Mouse (Mus musculus) testis, postnatal 14 days (tissue): ENCODE data around the gene Usp10.

ENCODE experiments used
- DNase-seq: peaks from one replicate; pipeline ENCODE4 v3.0.0; 2021; ENCODE audit warnings: low spot score

Usp10 gene

DNA sequence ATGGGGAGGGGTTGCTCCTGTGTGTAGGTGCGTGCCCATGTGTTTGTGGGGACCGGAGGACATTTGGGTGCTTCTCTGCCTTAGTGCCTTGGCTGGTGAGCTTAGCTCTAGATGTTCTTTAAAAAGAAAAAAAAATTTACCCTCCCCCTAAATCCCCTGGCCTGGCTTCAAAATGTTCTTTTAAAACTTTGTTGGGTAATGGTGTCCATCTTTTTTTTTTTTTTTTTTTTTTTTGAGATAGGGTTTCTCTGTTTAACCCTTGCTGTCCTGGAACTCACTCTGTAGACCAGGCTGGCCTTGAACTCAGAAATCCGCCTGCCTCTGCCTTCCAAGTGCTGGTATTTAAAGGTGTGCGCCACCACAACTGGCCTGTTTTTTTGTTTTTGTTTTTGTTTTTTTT, 5.1 kb downstream of the Usp10 start:
- DNase-seq, result no peak

DNA sequence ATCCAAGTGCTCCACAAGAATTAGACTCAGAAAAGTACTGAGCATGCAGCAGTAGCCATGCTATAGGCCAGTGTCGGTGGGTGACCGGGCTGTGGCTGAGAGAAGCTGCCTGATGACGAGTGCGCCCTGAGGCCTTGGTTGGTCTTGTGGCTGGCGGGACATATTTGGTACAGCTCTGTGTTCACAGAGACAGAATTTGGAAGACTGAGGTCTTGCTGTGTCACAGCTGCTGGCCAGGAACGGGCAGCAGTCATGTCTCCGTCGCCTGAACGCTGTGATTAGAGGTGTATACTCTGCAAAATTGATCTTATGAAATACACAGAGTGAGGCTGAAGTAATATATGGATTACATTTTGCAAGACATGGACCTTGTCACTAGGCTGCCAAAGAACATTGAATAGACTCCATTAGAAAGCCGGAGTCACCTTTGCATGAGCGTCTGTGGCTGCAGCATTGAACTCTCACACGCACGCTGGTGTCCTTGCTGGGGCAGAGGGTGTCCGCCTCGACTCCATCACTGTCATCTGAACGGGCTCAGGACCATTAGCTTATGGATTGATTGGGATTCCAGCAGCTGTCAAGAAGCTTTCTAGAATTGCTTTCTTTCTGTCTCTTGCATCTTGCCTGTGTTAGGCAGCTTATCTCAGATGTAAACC, 6.2 kb downstream of the Usp10 start:
- no peak for DNase-seq

DNA sequence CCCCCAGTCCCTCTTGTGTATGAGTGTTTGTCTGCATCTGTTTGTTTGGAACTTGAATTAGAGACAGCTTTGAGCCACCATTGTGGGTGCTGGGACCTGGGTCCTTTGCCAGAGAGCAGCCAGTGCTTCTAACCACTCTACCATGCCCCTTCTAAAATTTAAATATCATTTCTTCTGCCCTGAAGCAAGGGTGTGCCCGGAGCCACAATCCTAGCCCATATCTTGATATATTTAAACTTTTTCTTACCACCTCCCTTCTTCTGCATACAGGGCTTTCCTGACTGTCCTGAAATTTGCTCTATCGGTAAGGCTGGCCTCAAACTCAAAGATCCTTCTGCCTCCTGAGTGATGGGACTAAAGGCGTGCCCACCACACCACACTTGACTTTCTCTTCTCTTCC, 7.3 kb downstream of the Usp10 start:
- no peak for DNase-seq

DNA sequence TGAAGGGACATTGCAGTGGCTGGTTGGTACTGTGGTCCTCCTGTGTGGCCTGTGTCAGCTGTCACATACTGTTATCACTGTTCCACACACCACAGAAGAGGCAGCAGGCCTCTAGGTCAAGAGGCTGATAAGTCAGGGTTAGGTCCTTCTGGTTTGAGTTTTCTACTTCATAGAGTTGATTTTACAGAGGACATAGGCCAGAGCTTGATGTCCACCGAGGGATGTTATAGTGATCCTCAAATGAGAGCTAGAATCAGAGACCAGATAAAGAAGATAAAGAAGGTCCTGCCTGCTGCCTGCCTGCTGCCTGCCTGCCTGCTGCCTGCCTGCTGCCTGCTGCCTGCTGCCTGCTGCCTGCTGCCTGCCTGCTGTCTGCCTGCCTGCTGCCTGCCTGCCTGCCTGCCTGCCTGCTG, 8.0 kb downstream of the Usp10 start:
- no peak for DNase-seq

DNA sequence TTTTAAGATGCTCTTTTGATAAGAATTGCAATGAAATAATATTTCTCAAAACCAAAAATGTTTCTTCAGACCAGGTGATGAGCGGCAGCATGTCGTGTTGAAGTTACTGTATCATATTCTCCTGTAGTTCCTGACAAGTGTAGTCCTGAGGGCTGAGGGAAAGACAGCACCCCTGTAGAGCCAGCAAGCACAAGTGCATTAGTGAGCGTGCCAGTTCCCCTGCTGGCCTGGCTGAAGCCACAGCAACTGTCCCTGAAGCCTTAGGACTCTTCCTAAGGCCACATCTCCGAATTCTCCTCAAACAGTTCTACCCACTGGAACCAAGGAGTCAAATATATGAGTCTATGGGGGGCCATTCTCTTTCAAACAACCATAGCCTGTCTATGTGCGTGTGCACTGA, 13.1 kb downstream of the Usp10 start:
- DNase-seq, result no peak

DNA sequence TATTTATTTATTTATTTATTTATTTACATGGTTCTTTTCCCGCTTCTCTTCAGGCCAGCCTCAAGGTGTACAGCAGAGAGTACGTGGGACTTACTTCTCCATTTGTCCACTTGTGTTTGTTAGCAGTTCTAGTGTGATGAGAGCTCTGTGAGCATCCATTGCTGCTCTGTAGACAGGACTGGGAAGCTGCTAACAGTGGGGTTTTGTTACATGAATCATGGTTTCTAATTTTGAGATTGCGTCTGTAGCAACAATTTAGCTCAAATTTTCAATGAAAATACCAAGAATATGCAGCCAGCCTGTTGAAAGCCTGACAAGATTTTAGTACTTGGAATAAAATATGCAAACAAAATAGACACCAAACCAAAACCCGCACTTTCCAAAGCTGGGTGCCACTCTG, 15.3 kb downstream of the Usp10 start:
- DNase-seq, result no peak

DNA sequence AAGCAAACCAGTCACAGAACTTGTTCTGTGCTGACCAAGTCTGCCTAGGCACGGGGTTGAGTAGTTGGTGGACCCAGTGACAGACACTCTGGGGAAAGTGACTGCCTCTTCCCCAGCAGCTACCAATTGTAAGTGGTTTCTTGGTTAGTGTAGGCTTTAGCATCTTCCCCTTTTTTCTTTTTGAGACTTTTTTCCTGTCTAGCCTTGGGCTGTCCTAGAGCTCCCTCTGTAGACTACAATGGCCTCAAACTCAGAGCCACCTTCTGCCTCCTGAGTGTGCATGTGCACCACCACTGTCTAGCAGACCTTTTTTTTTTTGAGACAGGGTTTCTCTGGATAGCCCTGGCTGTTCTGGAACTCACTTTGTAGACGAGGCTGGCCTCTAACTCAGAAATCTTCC, 16.3 kb downstream of the Usp10 start:
- DNase-seq, result no peak

DNA sequence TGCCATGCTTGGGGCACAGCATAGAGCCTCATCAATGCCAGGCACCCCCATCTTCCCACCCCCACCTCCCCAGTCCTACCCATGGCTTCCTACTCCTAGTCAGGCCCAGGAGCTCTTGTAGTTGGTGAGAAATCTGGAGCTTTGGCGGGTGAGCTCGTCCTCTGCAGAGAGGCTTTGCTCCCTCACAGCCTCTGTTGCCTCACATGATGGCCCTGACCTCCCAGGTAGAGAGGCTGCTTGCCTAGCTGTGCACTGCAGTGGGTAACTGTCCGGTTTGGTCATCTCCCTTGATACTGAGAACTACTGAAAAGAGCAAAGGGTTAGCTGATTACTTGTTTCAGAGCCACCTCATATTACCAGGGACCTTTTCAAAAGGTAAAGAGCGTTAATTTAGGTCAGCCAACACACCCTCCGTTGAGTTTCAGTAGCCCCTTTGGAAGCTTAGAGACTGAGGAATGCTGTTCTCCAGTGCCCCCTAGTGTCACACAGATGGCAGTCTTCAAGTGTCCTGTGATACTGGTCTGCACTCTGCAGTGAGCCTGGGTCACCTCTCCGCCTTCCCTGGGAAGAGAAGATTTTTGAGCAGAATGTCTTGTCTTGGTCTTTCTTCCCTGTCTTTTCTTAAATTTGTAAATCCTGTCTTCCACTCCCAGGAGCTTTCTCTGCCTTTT, 17.4 kb downstream of the Usp10 start:
- no peak for DNase-seq

DNA sequence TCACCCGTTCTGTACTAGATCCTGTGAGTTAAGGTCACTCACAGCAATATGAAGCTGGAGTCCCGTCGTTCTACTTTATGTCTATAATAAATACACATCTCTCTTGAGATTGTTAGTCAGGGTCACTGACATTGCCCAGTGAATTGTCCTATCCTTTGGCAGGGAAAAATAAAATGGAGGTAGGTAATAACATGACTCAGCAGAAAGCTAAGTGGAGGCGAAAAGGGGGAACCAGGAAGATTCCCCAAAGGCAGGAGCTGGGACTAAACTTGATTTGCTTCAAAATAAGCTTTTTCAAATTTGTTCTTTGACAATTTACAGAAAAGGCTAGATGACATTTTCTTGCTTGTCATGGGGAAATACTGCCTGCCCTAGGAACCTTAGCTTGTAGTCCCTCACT, 21.2 kb downstream of the Usp10 start:
- no peak for DNase-seq

DNA sequence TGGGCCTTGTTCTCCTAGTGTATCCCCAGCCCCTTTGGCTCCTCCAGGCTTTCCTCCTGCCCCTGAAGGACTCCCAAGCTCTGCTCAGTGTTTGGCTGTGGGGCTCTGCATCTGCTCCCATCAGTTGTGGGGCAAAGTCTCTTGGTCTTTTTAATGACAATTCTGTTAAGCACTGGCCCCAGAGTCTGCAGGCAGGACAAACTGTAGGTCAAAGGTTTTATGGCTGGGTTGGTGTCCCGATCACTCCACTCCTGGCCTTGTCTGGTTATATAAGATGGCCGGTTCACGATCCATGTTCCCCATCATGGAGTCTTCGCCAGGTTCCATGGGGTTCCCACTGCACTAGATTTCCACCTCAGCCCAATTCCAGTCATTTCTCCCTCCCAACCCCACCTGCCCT, 23.5 kb downstream of the Usp10 start:
- no peak for DNase-seq

DNA sequence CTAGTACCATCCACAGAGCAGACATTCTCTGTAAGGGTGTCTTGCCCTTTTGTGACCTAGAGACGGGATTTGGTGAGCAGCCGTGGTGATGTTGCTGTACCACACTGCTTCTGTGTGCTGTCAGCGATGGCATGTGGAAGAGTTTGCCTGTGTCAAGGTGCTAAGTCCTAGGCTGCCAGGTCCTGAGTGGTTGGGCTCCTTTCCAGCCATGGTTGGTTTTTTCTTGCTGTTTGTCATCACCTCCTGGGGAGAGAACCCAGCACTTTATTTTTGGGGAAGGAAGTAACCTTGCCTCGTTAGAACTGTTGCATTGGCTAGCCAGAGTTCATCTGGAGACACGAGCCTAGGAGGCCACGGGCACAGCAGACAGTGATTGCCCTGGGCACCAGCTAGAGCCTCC, 25.4 kb downstream of the Usp10 start:
- DNase-seq, result no peak

DNA sequence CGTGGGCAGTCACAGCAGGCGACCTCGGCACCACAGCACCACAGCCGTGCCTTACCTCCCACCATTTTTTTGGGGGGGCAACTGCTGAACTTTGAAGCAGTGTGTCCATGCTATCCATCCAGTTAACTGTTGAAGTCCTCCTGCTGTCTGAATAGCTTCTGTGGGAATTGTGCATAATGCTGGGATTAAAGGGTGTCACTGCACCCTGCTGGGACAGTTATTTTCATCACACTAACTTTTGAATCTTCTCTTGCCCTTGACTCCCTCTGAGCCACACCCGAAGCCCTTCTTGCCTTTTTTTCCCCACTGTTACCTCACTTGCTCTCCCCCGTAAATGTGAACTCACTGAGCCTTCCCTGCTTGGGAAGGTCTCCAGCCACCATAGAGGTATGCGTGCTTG, 28.3 kb downstream of the Usp10 start:
- DNase-seq, result no peak

DNA sequence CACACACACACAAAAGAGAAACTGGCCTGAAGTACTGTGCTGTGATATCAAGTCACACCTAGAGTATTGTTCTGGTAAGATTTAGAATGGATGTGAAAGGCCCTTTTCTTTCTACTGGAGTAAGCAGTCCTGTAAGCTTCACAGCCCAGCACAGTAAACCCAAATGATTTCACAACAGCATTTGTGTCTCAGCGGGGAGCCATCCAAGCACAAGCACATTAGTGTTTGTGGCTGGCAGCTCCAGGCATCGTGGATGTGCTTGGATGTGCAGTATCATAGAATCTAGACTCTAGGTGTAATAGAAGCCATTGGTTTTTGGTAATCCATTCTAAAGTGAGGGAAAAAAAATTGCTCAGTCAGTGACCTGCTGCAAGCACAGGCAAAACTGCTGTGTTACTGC, 29.2 kb downstream of the Usp10 start:
- no peak for DNase-seq

DNA sequence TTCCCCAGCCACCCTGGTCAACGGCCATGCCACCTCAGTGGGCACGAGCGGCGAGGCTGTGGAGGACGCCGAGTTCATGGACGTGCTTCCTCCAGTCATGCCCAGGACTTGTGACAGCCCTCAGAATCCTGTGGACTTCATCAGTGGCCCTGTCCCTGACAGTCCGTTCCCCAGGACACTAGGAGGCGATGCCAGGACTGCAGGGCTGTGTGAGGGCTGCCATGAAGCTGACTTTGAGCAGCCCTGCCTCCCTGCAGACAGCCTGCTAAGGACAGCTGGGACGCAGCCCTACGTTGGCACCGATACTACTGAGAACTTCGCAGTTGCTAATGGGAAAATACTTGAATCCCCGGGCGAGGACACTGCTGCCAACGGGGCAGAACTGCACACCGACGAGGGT, 31.3 kb downstream of the Usp10 start:
- DNase-seq, result no peak

DNA sequence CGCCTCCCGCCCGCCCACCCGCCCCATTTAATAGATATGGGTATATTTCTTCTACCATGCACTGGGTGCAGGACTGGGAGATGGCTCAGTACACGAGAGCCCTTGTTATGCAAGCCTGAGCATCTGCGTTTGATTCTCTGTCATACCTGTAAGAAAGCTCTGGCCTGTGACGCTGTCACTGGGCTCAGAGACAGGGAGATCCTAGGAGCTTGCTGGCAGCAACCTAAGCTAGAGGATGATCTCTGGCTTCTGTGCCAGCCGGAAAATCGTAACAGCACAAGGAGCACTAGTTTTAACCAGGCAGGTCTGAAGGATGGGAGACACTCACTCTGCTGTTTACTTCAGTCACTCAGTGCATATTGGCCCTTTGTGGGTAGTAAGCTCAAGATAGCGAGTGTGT, 33.5 kb downstream of the Usp10 start:
- no peak for DNase-seq

DNA sequence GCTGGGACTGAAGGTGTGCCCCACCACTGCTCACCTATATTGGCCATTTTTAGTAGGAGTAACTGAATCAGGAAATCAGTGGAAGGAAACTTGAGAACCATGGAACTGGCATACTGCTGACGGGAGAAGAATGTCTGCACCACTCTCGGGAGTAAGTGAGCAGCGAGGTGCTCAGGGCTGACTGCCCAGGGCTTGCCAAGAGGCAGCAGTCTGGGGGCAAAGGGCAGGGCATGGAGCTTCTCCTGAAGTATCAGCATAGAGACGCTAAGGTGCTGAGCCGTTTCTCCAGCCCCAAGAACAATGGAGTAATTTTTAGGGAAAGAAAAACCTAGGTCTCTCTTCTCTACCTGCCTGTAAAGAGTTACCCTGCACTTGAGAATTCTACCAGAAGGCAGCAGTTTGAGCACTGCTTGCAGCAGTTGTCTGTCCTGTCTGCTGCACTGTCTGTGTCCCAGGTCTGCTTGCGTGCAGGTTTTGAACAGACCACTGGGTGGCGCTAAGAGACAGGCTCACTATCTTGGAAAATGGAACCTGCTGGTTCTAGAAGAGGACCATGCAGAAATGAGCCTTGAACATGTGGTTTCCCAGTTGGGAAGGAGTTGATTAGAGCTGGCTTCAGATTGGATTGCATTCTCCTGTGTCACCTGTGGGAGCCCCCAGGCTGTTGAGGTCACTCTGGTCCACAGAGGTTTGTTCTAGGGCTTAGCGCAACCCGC, 34.1 kb downstream of the Usp10 start:
- DNase-seq, result peak; percentile 43

DNA sequence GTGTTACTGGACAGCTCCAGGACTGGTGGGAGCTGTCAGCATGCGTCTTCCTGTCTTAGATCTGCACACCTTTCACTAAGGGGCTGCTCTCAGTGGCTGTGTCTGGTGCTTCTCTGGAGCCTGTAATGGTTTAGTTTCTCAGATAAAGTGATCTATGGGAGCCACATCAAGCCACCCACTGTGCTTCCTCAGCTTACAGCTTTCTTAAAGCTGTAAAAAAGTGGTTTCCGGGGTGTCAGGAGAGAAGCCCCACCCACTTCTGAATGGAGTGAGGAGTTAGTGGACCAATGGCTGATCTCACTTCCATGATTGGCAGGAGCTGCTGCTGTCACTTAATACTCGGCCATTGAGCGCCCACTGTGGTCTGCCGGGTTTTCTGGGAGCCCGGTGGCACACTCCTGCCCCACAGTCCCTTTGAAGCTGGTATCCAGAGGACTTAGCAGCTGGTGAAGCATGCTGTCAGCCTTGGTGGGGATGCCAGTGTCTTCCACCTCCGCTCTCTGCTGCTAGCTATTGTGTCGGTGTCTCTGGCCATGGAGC, 36.2 kb downstream of the Usp10 start:
- no peak for DNase-seq

DNA sequence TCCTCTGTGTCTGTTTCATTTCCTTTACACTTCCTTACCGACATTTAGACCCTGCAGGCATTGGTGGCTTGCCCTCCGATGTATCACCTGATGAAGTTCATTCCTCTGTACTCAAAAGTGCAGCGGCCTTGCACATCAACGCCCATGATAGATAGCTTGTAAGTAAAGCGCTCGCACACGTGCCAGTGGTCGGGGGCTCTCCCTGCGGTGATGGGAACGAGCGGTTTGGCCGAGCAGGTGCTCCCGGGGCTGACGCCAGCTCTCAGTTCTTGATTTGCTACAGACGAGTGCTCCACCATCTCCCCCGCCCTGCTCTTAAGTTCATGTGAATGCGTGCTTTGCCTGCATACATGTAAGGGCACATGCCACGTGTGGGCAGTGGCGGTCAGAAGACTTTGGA, 37.5 kb downstream of the Usp10 start:
- no peak for DNase-seq

DNA sequence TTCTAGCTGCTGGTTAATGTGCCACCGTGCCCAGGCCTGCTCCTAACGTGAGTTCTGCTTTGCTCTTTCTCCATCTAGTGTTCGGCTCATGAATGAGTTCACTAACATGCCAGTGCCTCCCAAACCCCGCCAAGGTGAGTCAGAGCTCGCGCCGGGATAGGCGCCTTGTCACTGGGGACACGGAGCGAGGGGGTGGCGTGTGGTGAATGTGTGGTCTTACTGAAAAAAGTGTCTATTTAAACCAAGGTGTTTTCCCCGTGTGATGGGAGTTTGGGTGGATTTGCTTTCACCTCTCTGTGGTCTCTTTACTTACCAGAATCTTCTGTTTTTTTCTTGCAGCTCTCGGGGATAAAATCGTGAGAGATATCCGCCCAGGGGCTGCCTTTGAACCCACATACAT, 38.2 kb downstream of the Usp10 start:
- DNase-seq, result no peak

DNA sequence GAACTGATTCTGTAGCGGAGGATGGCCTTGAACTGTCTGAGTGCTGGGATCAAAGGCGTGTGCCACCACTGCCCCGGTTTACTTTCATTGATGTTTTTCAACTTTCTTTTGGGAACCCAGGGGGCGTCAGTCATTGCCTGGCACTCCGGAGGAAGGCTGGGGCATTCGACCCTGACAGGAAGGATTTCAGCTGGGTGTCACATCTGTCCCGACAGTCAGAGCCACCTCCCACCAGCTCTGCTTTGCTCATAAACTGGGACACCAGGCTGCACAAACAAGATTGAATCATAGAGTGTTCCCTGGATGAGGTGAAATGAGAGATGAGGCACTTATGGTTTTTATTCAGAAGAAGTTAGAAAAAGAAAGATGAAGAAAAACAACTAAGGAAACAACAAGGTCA, 42.1 kb downstream of the Usp10 start:
- DNase-seq, result no peak

DNA sequence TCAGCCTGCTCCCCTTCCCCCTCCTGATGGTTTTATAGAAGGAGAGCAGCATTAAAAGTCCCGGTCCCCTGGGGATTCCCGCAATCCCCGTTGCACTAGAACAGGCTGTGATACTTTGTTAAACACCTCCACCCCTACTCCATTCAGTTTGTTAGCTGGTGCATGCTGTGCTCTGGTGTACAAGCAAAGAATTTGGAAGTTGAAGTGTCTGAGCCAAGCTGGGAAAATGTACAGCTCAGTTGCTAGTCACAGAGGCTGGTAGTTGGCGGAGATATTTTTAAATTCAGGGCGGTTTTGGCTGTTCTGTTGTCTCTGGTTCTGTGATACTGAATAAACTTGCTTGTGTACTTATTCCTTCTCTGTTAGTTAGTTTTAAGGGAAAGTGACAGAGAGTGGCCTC, 42.6 kb downstream of the Usp10 start:
- DNase-seq, result no peak

DNA sequence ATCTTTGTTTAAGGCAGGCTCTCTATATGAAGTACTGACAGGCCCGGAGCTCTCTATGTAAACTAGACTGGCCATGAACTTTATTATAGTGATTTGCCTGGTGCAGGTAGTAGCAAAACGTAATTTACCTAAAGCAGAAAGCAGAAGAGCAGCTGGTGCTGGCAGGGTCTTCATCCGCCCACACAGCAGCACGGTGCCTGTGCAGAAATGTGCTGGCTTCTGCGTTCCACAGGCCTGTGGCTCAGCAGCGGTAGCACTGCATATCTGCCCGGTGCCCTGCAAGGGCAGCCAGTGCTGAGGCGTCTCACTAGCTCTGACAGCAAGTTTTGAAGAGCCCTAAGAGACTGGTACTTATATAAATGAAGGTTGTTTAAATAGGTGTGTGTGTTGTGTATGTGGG, 45.2 kb downstream of the Usp10 start:
- no peak for DNase-seq

DNA sequence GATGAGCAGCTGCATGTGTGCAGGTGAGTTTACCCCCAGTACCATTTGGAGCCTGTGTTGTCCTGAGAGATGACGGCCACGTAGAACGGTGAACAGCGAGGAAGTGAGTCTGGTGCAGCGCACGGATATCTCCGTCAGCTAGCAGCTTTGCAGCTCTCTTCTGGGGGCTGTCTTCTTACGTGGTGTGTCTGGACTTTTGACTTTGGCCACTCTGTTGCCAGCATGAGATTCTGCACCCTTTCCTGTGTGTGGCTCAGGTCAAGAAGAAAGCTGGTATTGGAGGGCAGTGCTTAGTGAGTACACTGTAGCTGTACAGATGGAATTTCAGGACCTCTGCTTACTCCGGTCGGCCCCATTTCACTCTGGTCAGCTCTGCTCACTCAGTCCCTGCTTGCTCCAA, 47.9 kb downstream of the Usp10 start:
- no peak for DNase-seq
